7 mouse cellular contexts compared by ENCODE assay signal in genomic region chr2:170222819-170223218, GRCm38 (mm10).
DNase-seq lines count a peak whose midpoint lies in the region; ATAC-seq lines count a peak whose summit lies in the region.

No protein-coding gene starts in this region.

- H3K4me1 ChIP-seq in forebrain, embryonic 10.5 days: peaks cover 66% of the 10 kb centered on the region
- peaks cover 23% of the 10 kb centered on the region for H3K4me1 ChIP-seq in limb, embryonic 11.5 days (ENCODE audit: control insufficient read depth, insufficient read depth, low read length)
- peaks cover 48% of the 10 kb centered on the region for H3K4me1 ChIP-seq in neural tube, embryonic 14.5 days (ENCODE audit: control insufficient read depth, insufficient read depth, low read length)

- no peaks in the 10 kb centered on the region for H3K36me3 ChIP-seq in forebrain, embryonic 10.5 days (replicated peaks)
- H3K36me3 ChIP-seq in limb, embryonic 11.5 days (ENCODE audit: control insufficient read depth, insufficient read depth, low read length): no peaks in the 10 kb centered on the region
- no peaks in the 10 kb centered on the region for H3K36me3 ChIP-seq in neural tube, embryonic 14.5 days (ENCODE audit: control insufficient read depth, insufficient read depth, low read length)

- DNase-seq in right cerebral cortex, postnatal 10 days (ENCODE audit: low spot score in 2 of 2): peak; percentile 37 to 41
- no peak for DNase-seq in right cerebral cortex, postnatal 4 days
- peak; percentile 31 for DNase-seq in forebrain, embryonic 10.5 days (ENCODE audit: extremely low spot score, low spot score)
- DNase-seq in limb, embryonic 11.5 days (ENCODE audit: low spot score): peak; percentile 44
- DNase-seq in layer of hippocampus, postnatal 25 days (ENCODE audit: extremely low spot score in 1 of 2, low spot score in 1 of 2): no peak

- H3K4me2 ChIP-seq in limb, embryonic 11.5 days (ENCODE audit: low read depth, severe bottlenecking): peak overlapping the region; percentile 3; the same call in 1 of the 2 replicates
- peak overlapping the region; percentile 30 for H3K4me2 ChIP-seq in neural tube, embryonic 14.5 days (ENCODE audit: low read depth, low read length)

- no peak for ATAC-seq in limb, embryonic 11.5 days (ENCODE audit: insufficient number of reproducible peaks, low FRiP score, low TSS enrichment, low read depth)
- ATAC-seq in neural tube, embryonic 14.5 days (ENCODE audit: low read depth): no peak
- ATAC-seq in monocyte, adult 5-6 weeks (replicated peaks; ENCODE audit: insufficient number of reproducible peaks, low FRiP score, low TSS enrichment, poor library complexity, severe bottlenecking): no peak

- peak overlapping the region; percentile 90 for H3K27ac ChIP-seq in forebrain, embryonic 10.5 days
- no peak overlapping the region for H3K27ac ChIP-seq in limb, embryonic 11.5 days (replicated peaks; ENCODE audit: low read depth, low read length)
- peak overlapping the region; percentile 52 for H3K27ac ChIP-seq in neural tube, embryonic 14.5 days (ENCODE audit: low read depth, low read length)

- no peaks in the 10 kb centered on the region for H3K9me3 ChIP-seq in forebrain, embryonic 10.5 days
- H3K9me3 ChIP-seq in limb, embryonic 11.5 days (ENCODE audit: control insufficient read depth, low read length): no peaks in the 10 kb centered on the region
- no peaks in the 10 kb centered on the region for H3K9me3 ChIP-seq in neural tube, embryonic 14.5 days (ENCODE audit: control insufficient read depth, low read length)

- no peaks in the 10 kb centered on the region for H3K27me3 ChIP-seq in forebrain, embryonic 10.5 days (ENCODE audit: poor library complexity, severe bottlenecking)
- H3K27me3 ChIP-seq in limb, embryonic 11.5 days (ENCODE audit: control insufficient read depth, insufficient read depth, low read length): no peaks in the 10 kb centered on the region
- no peaks in the 10 kb centered on the region for H3K27me3 ChIP-seq in neural tube, embryonic 14.5 days (ENCODE audit: control insufficient read depth, insufficient read depth, low read length)

- peak overlapping the region; percentile 19 for H3K4me3 ChIP-seq in forebrain, embryonic 10.5 days
- no peak overlapping the region for H3K4me3 ChIP-seq in limb, embryonic 11.5 days (ENCODE audit: low read depth, low read length)
- no peak overlapping the region for H3K4me3 ChIP-seq in neural tube, embryonic 14.5 days (ENCODE audit: low read depth, low read length)

- no peak overlapping the region for H3K9ac ChIP-seq in limb, embryonic 11.5 days (ENCODE audit: low read length)
- no peak overlapping the region for H3K9ac ChIP-seq in neural tube, embryonic 14.5 days (replicated peaks; ENCODE audit: low read depth, low read length)

- 0% methylated on average over 6 of the region's 6 CpGs for WGBS in forebrain, embryonic 10.5 days
- 6% methylated on average over 6 of the region's 6 CpGs for WGBS in limb, embryonic 11.5 days
- WGBS in neural tube, embryonic 14.5 days: under 1% methylated on average over 6 of the region's 6 CpGs

Comparison
In these comparisons a context has a peak if more than half of its experiments do, and no peak if none do; other contexts are left out.
1. DNase-seq: peak in right cerebral cortex, postnatal 10 days (2 of 2), forebrain, embryonic 10.5 days (single experiment) and limb, embryonic 11.5 days (single experiment); none in right cerebral cortex, postnatal 4 days (single experiment) and layer of hippocampus, postnatal 25 days (0 of 2).